Mouse (Mus musculus): ENCODE results near the gene Mrpl38. TPM values are rescaled to one million over a fixed set of nuclear protein-coding genes. Genes with fewer than 3 reads are reported as not detected.

Mrpl38 gene
- total and polyA plus RNA-seq, 2 experiments from 2014 or later, result 56.7 to 63.6 TPM

DNA sequence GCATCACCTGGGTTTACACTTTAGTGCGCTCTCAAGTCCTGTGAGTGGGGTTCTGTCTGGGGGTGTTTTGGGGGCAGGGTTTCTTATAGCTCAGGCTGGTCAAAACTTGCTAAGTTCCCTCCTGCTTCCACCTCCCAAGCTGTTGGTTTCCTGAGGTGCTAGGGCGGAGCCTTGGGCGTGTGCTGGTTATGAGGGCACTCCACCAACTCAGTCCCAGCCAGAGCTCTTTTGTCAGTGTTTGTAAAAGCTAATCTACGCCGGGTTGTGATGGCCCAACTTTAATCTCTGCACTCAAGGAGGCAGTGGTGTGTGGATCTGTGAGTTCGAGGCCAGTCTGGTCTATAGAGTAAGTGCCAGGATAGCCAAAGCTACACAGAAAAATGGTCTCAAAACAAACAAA lies 54.5 kb downstream of the Mrpl38 start:
- H3K4me2 ChIP-seq (ENCODE audit: low read depth), result no peak overlapping the region
- H3K27me3 ChIP-seq (ENCODE audit: insufficient read depth, low read length), result no peaks in the 10 kb centered on the region
- ATAC-seq (no peak), DNase-seq (no peak)
- no peak overlapping the region for H3K4me3 ChIP-seq (ENCODE audit: low read depth, low read length)
- 0 out of 2 replicates have a peak, but pooled peaks cover 4% of the 10 kb centered on the region for H3K4me1 ChIP-seq (ENCODE audit: insufficient read depth)
- no peaks in the 10 kb centered on the region for H3K9me3 ChIP-seq (ENCODE audit: low read length)
- WGBS, result 94% methylated on average over 6 of the region's 6 CpGs
- no peak overlapping the region for H3K27ac ChIP-seq (ENCODE audit: low read depth, low read length)
- H3K36me3 ChIP-seq (ENCODE audit: insufficient read depth), result peaks cover 45% of the 10 kb centered on the region
- H3K9ac ChIP-seq, result no peak overlapping the region
- TF ChIP-seq CTCF (IDR thresholded peaks at IDR 0.05; ENCODE audit: low read depth), result no peak

DNA sequence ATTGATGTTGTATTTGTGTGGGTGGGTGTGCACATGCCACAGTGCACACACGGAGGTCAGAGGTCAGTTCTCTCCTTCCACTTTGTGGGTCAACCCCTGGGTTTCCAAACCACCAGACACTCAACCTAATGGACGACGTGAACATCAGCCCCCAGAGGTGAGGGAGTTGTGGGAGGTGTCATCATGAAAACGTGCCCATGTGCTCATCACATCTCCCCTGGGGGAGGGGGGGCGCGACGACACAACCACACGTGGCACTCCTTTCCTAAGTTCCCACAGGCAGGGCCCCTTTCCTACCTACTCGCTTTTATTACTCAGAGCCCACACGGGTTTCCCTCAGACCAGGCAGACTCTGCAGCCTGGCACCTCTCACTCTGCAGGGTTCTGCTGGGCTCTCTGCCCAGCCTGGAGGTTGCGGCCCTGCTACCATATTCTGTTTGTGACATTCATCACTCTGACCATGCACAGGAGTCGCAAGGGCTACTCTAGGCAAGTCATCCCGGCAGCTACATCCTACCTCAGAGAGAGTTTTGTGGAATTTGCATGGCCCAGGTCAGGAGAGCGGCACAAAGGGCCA lies 55.5 kb downstream of the Mrpl38 start:
- 91% methylated on average over 14 of the region's 14 CpGs for whole genome bisulfite sequencing
- Histone ChIP-seq H3K9me3 (ENCODE audit: low read length) (no peaks in the 10 kb centered on the region), H3K4me3 (ENCODE audit: low read depth, low read length) (no peak overlapping the region), H3K27me3 (ENCODE audit: insufficient read depth, low read length) (no peaks in the 10 kb centered on the region), H3K4me1 (ENCODE audit: insufficient read depth) (0 out of 2 replicates have a peak, but pooled peaks cover 4% of the 10 kb centered on the region), H3K27ac (ENCODE audit: low read depth, low read length) (no peak overlapping the region), H3K36me3 (ENCODE audit: insufficient read depth) (peaks cover 51% of the 10 kb centered on the region), H3K9ac (no peak overlapping the region), H3K4me2 (ENCODE audit: low read depth) (no peak overlapping the region)
- TF ChIP-seq CTCF (IDR thresholded peaks at IDR 0.05; ENCODE audit: low read depth), result no peak
- ATAC-seq (no peak), DNase-seq (no peak)

Other genes starting within 250 kb of the Mrpl38 start
- 0.95 and 1.0 TPM in 2 replicates for gene Smim5, start 238.9 kb downstream of the Mrpl38 start, total RNA-seq (2014; rRNA removed)
- 2.4 and 2.5 TPM in 2 replicates for gene Smim5, start 238.9 kb downstream of the Mrpl38 start, polyA plus RNA-seq (2015; fragmentation: Nextera tagmentation; extraction: Ambion mirVana)
- gene Smim6, start 226.9 kb downstream of the Mrpl38 start, total RNA-seq (2014; rRNA removed), result not detected in 2 replicates
- gene Smim6, start 226.9 kb downstream of the Mrpl38 start, polyA plus RNA-seq (2015; fragmentation: Nextera tagmentation; extraction: Ambion mirVana), result 0.27 TPM in 1 of 2 replicates, not detected in the other
- 60.4 and 70.9 TPM in 2 replicates for gene Sap30bp, start 205.6 kb downstream of the Mrpl38 start, total RNA-seq (2014; rRNA removed)
- gene Sap30bp, start 205.6 kb downstream of the Mrpl38 start, polyA plus RNA-seq (2015; fragmentation: Nextera tagmentation; extraction: Ambion mirVana), result 49.5 and 59.4 TPM in 2 replicates
- 14.5 and 18.9 TPM in 2 replicates for gene Recql5, start 205.4 kb downstream of the Mrpl38 start, total RNA-seq (2014; rRNA removed)
- gene Recql5, start 205.4 kb downstream of the Mrpl38 start, polyA plus RNA-seq (2015; fragmentation: Nextera tagmentation; extraction: Ambion mirVana), result 6.9 and 8.4 TPM in 2 replicates
- gene Itgb4, start 164.2 kb downstream of the Mrpl38 start, total RNA-seq (2014; rRNA removed), result 0.46 and 1.1 TPM in 2 replicates
- 0.93 and 1.3 TPM in 2 replicates for gene Itgb4, start 164.2 kb downstream of the Mrpl38 start, polyA plus RNA-seq (2015; fragmentation: Nextera tagmentation; extraction: Ambion mirVana)
- 42.6 and 52.2 TPM in 2 replicates for gene Galk1, start 126.1 kb downstream of the Mrpl38 start, total RNA-seq (2014; rRNA removed)
- gene Galk1, start 126.1 kb downstream of the Mrpl38 start, polyA plus RNA-seq (2015; fragmentation: Nextera tagmentation; extraction: Ambion mirVana), result 61.1 and 66.4 TPM in 2 replicates
- 730 and 936 TPM in 2 replicates for gene H3f3b, start 110.9 kb downstream of the Mrpl38 start, total RNA-seq (2014; rRNA removed)
- 2,422 and 2,718 TPM in 2 replicates for gene H3f3b, start 110.9 kb downstream of the Mrpl38 start, polyA plus RNA-seq (2015; fragmentation: Nextera tagmentation; extraction: Ambion mirVana)
- 38.9 and 43.8 TPM in 2 replicates for gene Unk, start 108.5 kb downstream of the Mrpl38 start, total RNA-seq (2014; rRNA removed)
- 18.7 and 22.5 TPM in 2 replicates for gene Unk, start 108.5 kb downstream of the Mrpl38 start, polyA plus RNA-seq (2015; fragmentation: Nextera tagmentation; extraction: Ambion mirVana)
- gene Unc13d, start 60.9 kb downstream of the Mrpl38 start, total RNA-seq (2014; rRNA removed), result 0.46 and 0.86 TPM in 2 replicates
- 0.29 and 0.58 TPM in 2 replicates for gene Unc13d, start 60.9 kb downstream of the Mrpl38 start, polyA plus RNA-seq (2015; fragmentation: Nextera tagmentation; extraction: Ambion mirVana)
- 94.7 and 130 TPM in 2 replicates for gene Wbp2, start 51.9 kb downstream of the Mrpl38 start, total RNA-seq (2014; rRNA removed)
- gene Wbp2, start 51.9 kb downstream of the Mrpl38 start, polyA plus RNA-seq (2015; fragmentation: Nextera tagmentation; extraction: Ambion mirVana), result 281 and 287 TPM in 2 replicates
- 10.5 and 13.0 TPM in 2 replicates for gene Trim47, start 11.7 kb downstream of the Mrpl38 start, total RNA-seq (2014; rRNA removed)
- gene Trim47, start 11.7 kb downstream of the Mrpl38 start, polyA plus RNA-seq (2015; fragmentation: Nextera tagmentation; extraction: Ambion mirVana), result 6.6 and 7.8 TPM in 2 replicates
- 4.2 and 5.0 TPM in 2 replicates for gene Trim65, start 7.7 kb downstream of the Mrpl38 start, total RNA-seq (2014; rRNA removed)
- 1.2 and 1.9 TPM in 2 replicates for gene Trim65, start 7.7 kb downstream of the Mrpl38 start, polyA plus RNA-seq (2015; fragmentation: Nextera tagmentation; extraction: Ambion mirVana)
- 97.9 and 108 TPM in 2 replicates for gene Fbf1, start 29.3 kb upstream of the Mrpl38 start, total RNA-seq (2014; rRNA removed)
- gene Fbf1, start 29.3 kb upstream of the Mrpl38 start, polyA plus RNA-seq (2015; fragmentation: Nextera tagmentation; extraction: Ambion mirVana), result 23.2 and 38.2 TPM in 2 replicates
- 62.8 and 65.6 TPM in 2 replicates for gene Ten1, start 60.0 kb upstream of the Mrpl38 start, total RNA-seq (2014; rRNA removed)
- gene Ten1, start 60.0 kb upstream of the Mrpl38 start, polyA plus RNA-seq (2015; fragmentation: Nextera tagmentation; extraction: Ambion mirVana), result 92.8 and 104 TPM in 2 replicates
- 89.4 and 108 TPM in 2 replicates for gene Acox1, start 60.2 kb upstream of the Mrpl38 start, total RNA-seq (2014; rRNA removed)
- 43.8 and 58.2 TPM in 2 replicates for gene Acox1, start 60.2 kb upstream of the Mrpl38 start, polyA plus RNA-seq (2015; fragmentation: Nextera tagmentation; extraction: Ambion mirVana)
- gene Evpl, start 99.2 kb upstream of the Mrpl38 start, total RNA-seq (2014; rRNA removed), result 1.5 and 2.3 TPM in 2 replicates
- 0.49 and 1.1 TPM in 2 replicates for gene Evpl, start 99.2 kb upstream of the Mrpl38 start, polyA plus RNA-seq (2015; fragmentation: Nextera tagmentation; extraction: Ambion mirVana)
- gene Srp68, start 135.3 kb upstream of the Mrpl38 start, total RNA-seq (2014; rRNA removed), result 18.5 and 24.5 TPM in 2 replicates
- 42.4 and 51.3 TPM in 2 replicates for gene Srp68, start 135.3 kb upstream of the Mrpl38 start, polyA plus RNA-seq (2015; fragmentation: Nextera tagmentation; extraction: Ambion mirVana)
- gene Galr2, start 142.1 kb upstream of the Mrpl38 start, total RNA-seq (2014; rRNA removed), result not detected in 2 replicates
- gene Galr2, start 142.1 kb upstream of the Mrpl38 start, polyA plus RNA-seq (2015; fragmentation: Nextera tagmentation; extraction: Ambion mirVana), result 0.20 and 0.36 TPM in 2 replicates
- 91.9 and 103 TPM in 2 replicates for gene Exoc7, start 168.4 kb upstream of the Mrpl38 start, total RNA-seq (2014; rRNA removed)
- gene Exoc7, start 168.4 kb upstream of the Mrpl38 start, polyA plus RNA-seq (2015; fragmentation: Nextera tagmentation; extraction: Ambion mirVana), result 133 and 144 TPM in 2 replicates
- gene Foxj1, start 196.5 kb upstream of the Mrpl38 start, total RNA-seq (2014; rRNA removed), result 24.8 and 37.6 TPM in 2 replicates
- 15.7 and 19.9 TPM in 2 replicates for gene Foxj1, start 196.5 kb upstream of the Mrpl38 start, polyA plus RNA-seq (2015; fragmentation: Nextera tagmentation; extraction: Ambion mirVana)

Measured in forebrain, postnatal 0 days (tissue).